Mouse (Mus musculus) neural tube, embryonic 12.5 days (tissue): ENCODE measurements around the gene B4galnt3. TPM values are rescaled to one million over a fixed set of nuclear protein-coding genes. Genes with fewer than 3 reads are reported as not detected.

Source experiments
- ATAC-seq: fragments of 200-750 bp; cut with Nextera tagmentation; 2 replicates; pipeline ENCODE4 v1.8.0; 2017; ENCODE audit warnings: low read depth, mild to moderate bottlenecking, moderate TSS enrichment, moderate library complexity; ENCODE audit not compliant: low FRiP score
- H3K27ac ChIP-seq: fragments of 300-500 bp; sonication (generic); 2 replicates; pipeline ENCODE4 v1.5.1; 2016
- H3K27me3 ChIP-seq: fragments of 300-500 bp; sonication (generic); replicated peaks from 2 replicates; pipeline ENCODE4 v1.6.1; 2016; ENCODE audit warnings: mild to moderate bottlenecking
- H3K36me3 ChIP-seq: fragments of 300-500 bp; sonication (generic); 2 replicates; pipeline ENCODE4 v1.6.1; 2016; ENCODE audit warnings: mild to moderate bottlenecking
- H3K4me1 ChIP-seq: fragments of 300-500 bp; sonication (generic); 2 replicates; pipeline ENCODE4 v1.6.1; 2016
- H3K4me2 ChIP-seq: fragments of 300-500 bp; sonication (generic); replicated peaks from 2 replicates; pipeline ENCODE4 v1.6.1; 2016; ENCODE audit warnings: mild to moderate bottlenecking
- H3K4me3 ChIP-seq: fragments of 300-500 bp; sonication (generic); 2 replicates; pipeline ENCODE4 v1.5.1; 2016
- H3K9ac ChIP-seq: fragments of 300-500 bp; sonication (generic); 2 replicates; pipeline ENCODE4 v1.6.1; 2016; ENCODE audit warnings: mild to moderate bottlenecking
- H3K9me3 ChIP-seq: fragments of 300-500 bp; sonication (generic); 2 replicates; pipeline ENCODE4 v1.6.1; 2016; ENCODE audit warnings: mild to moderate bottlenecking
- WGBS: fragments of 180-500 bp; shearing (Covaris S2); methylation state at CpG from one replicate; pipeline ENCODE4 v1.1.7; 2016; 5-methylcytosine and 5-hydroxymethylcytosine counted together
- polyA plus RNA-seq: library from polyadenylated mRNA; unstranded; fragments of >200 nt; fragmentation: Nextera tagmentation; extraction: Ambion mirVana; gene quantifications from 2 replicates; pipeline ENCODE4 v1.2.1, GENCODE M21; 2016

B4galnt3 gene
- polyA plus RNA-seq, 1 experiment from 2014 or later = 0.39 TPM

- Histone ChIP-seq H3K4me1 (no peaks in the 10 kb centered on the region), H3K36me3 (no peaks in the 10 kb centered on the region), H3K4me2 (no peak overlapping the region), H3K9ac (no peak overlapping the region), H3K9me3 (no peaks in the 10 kb centered on the region), H3K27ac (no peak overlapping the region), H3K4me3 (no peak overlapping the region), H3K27me3 (no peaks in the 10 kb centered on the region)
- 83% methylated on average over 7 of the region's 7 CpGs for WGBS
- no peak for ATAC-seq
Measured at GRCm38 (mm10) chr6:120263608-120264007, 30.8 kb downstream of the B4galnt3 start.

GRCm38 (mm10) chr6:120262886-120263531, 31.4 kb downstream of the B4galnt3 start:
- Histone ChIP-seq H3K27me3 (no peaks in the 10 kb centered on the region), H3K9me3 (no peaks in the 10 kb centered on the region), H3K4me2 (no peak overlapping the region), H3K36me3 (no peaks in the 10 kb centered on the region), H3K4me3 (no peak overlapping the region), H3K9ac (no peak overlapping the region), H3K4me1 (no peaks in the 10 kb centered on the region), H3K27ac (no peak overlapping the region)
- WGBS = 64% methylated on average over 12 of the region's 12 CpGs
- ATAC-seq = no peak

- Histone ChIP-seq H3K36me3 (no peaks in the 10 kb centered on the region), H3K27me3 (no peaks in the 10 kb centered on the region), H3K27ac (no peak overlapping the region), H3K9ac (no peak overlapping the region), H3K9me3 (no peaks in the 10 kb centered on the region), H3K4me1 (no peaks in the 10 kb centered on the region), H3K4me3 (no peak overlapping the region), H3K4me2 (no peak overlapping the region)
- 30% methylated on average over 9 of the region's 9 CpGs for WGBS
- ATAC-seq = no peak
Measured at GRCm38 (mm10) chr6:120259481-120259880, 34.9 kb downstream of the B4galnt3 start.

GRCm38 (mm10) chr6:120256431-120256935, 37.9 kb downstream of the B4galnt3 start:
- Histone ChIP-seq H3K4me1 (no peaks in the 10 kb centered on the region), H3K9ac (no peak overlapping the region), H3K27ac (no peak overlapping the region), H3K9me3 (no peaks in the 10 kb centered on the region), H3K27me3 (no peaks in the 10 kb centered on the region), H3K4me3 (no peak overlapping the region), H3K4me2 (no peak overlapping the region), H3K36me3 (no peaks in the 10 kb centered on the region)
- 73% methylated on average over 5 of the region's 5 CpGs for WGBS
- no peak for ATAC-seq

- Histone ChIP-seq H3K9ac (no peak overlapping the region), H3K4me3 (no peak overlapping the region), H3K4me1 (no peaks in the 10 kb centered on the region), H3K4me2 (no peak overlapping the region), H3K36me3 (no peaks in the 10 kb centered on the region), H3K9me3 (no peaks in the 10 kb centered on the region), H3K27ac (no peak overlapping the region), H3K27me3 (no peaks in the 10 kb centered on the region)
- WGBS = 86% methylated on average over 12 of the region's 12 CpGs
- no peak for ATAC-seq
Measured at GRCm38 (mm10) chr6:120255701-120256100, 38.7 kb downstream of the B4galnt3 start.

GRCm38 (mm10) chr6:120255144-120255543, 39.2 kb downstream of the B4galnt3 start:
- H3K9me3 ChIP-seq = no peaks in the 10 kb centered on the region
- no peak overlapping the region for H3K9ac ChIP-seq
- no peaks in the 10 kb centered on the region for H3K4me1 ChIP-seq
- H3K4me3 ChIP-seq = no peak overlapping the region
- no peak for ATAC-seq
- no peaks in the 10 kb centered on the region for H3K36me3 ChIP-seq
- H3K27ac ChIP-seq = no peak overlapping the region
- H3K27me3 ChIP-seq = no peaks in the 10 kb centered on the region
- H3K4me2 ChIP-seq = no peak overlapping the region
- WGBS = 68% methylated on average over 4 of the region's 4 CpGs

- H3K4me1 ChIP-seq = no peaks in the 10 kb centered on the region
Measured at GRCm38 (mm10) chr6:120254640-120255039, 39.7 kb downstream of the B4galnt3 start.

GRCm38 (mm10) chr6:120252741-120253140, 41.6 kb downstream of the B4galnt3 start:
- H3K4me2 ChIP-seq = no peak overlapping the region
- no peak overlapping the region for H3K9ac ChIP-seq
- no peaks in the 10 kb centered on the region for H3K4me1 ChIP-seq
- no peaks in the 10 kb centered on the region for H3K9me3 ChIP-seq
- no peaks in the 10 kb centered on the region for H3K36me3 ChIP-seq
- H3K27ac ChIP-seq = no peak overlapping the region
- ATAC-seq = no peak
- H3K27me3 ChIP-seq = no peaks in the 10 kb centered on the region
- no peak overlapping the region for H3K4me3 ChIP-seq
- 91% methylated on average over 2 of the region's 2 CpGs for WGBS

More at GRCm38 (mm10) chr6:120254640-120255039, 39.7 kb downstream of the B4galnt3 start:
- ATAC-seq = no peak
- Histone ChIP-seq H3K9me3 (no peaks in the 10 kb centered on the region), H3K27ac (no peak overlapping the region), H3K36me3 (no peaks in the 10 kb centered on the region), H3K9ac (no peak overlapping the region), H3K27me3 (no peaks in the 10 kb centered on the region), H3K4me3 (no peak overlapping the region), H3K4me2 (no peak overlapping the region)
- 46% methylated on average over 4 of the region's 4 CpGs for WGBS

- Histone ChIP-seq H3K4me1 (no peaks in the 10 kb centered on the region), H3K9ac (no peak overlapping the region), H3K27me3 (no peaks in the 10 kb centered on the region), H3K4me2 (no peak overlapping the region), H3K27ac (no peak overlapping the region), H3K36me3 (no peaks in the 10 kb centered on the region), H3K9me3 (no peaks in the 10 kb centered on the region), H3K4me3 (no peak overlapping the region)
- 84% methylated on average over 7 of the region's 7 CpGs for WGBS
- ATAC-seq = no peak
Measured at GRCm38 (mm10) chr6:120251010-120251409, 43.3 kb downstream of the B4galnt3 start.

- no peak overlapping the region for H3K27ac ChIP-seq
- H3K36me3 ChIP-seq = no peaks in the 10 kb centered on the region
- no peaks in the 10 kb centered on the region for H3K9me3 ChIP-seq
- no peaks in the 10 kb centered on the region for H3K4me1 ChIP-seq
- 81% methylated on average over 5 of the region's 5 CpGs for WGBS
- no peak overlapping the region for H3K4me2 ChIP-seq
- ATAC-seq = no peak
- no peak overlapping the region for H3K4me3 ChIP-seq
- H3K27me3 ChIP-seq = no peaks in the 10 kb centered on the region
- H3K9ac ChIP-seq = no peak overlapping the region
Measured at GRCm38 (mm10) chr6:120249831-120250230, 44.5 kb downstream of the B4galnt3 start.

GRCm38 (mm10) chr6:120246676-120247075, 47.7 kb downstream of the B4galnt3 start:
- ATAC-seq = no peak
- WGBS = 84% methylated on average over 5 of the region's 5 CpGs
- no peaks in the 10 kb centered on the region for H3K36me3 ChIP-seq

GRCm38 (mm10) chr6:120243250-120243649, 51.1 kb downstream of the B4galnt3 start:
- H3K9ac ChIP-seq = no peak overlapping the region
- H3K27me3 ChIP-seq = no peaks in the 10 kb centered on the region
- no peak overlapping the region for H3K4me3 ChIP-seq
- H3K9me3 ChIP-seq = no peaks in the 10 kb centered on the region
- 84% methylated on average over 8 of the region's 8 CpGs for WGBS
- H3K36me3 ChIP-seq = no peaks in the 10 kb centered on the region
- no peak overlapping the region for H3K4me2 ChIP-seq
- no peak for ATAC-seq
- H3K27ac ChIP-seq = no peak overlapping the region
- H3K4me1 ChIP-seq = no peaks in the 10 kb centered on the region

More at GRCm38 (mm10) chr6:120246676-120247075, 47.7 kb downstream of the B4galnt3 start:
- no peaks in the 10 kb centered on the region for H3K9me3 ChIP-seq
- no peak overlapping the region for H3K4me2 ChIP-seq
- no peak overlapping the region for H3K27ac ChIP-seq
- H3K9ac ChIP-seq = no peak overlapping the region
- no peaks in the 10 kb centered on the region for H3K27me3 ChIP-seq
- no peaks in the 10 kb centered on the region for H3K4me1 ChIP-seq
- H3K4me3 ChIP-seq = no peak overlapping the region

GRCm38 (mm10) chr6:120242530-120242929, 51.8 kb downstream of the B4galnt3 start:
- H3K9ac ChIP-seq = no peak overlapping the region
- H3K36me3 ChIP-seq = no peaks in the 10 kb centered on the region
- WGBS = 76% methylated on average over 8 of the region's 8 CpGs
- no peaks in the 10 kb centered on the region for H3K9me3 ChIP-seq
- H3K4me2 ChIP-seq = no peak overlapping the region
- H3K4me1 ChIP-seq = no peaks in the 10 kb centered on the region
- no peak overlapping the region for H3K27ac ChIP-seq
- H3K27me3 ChIP-seq = no peaks in the 10 kb centered on the region
- H3K4me3 ChIP-seq = no peak overlapping the region
- ATAC-seq = no peak
